Mouse (Mus musculus) CD4-positive, CD25-positive, alpha-beta regulatory T cell, adult 4 months (primary cell): ENCODE data around the gene Brca1. TPM values are rescaled to one million over a fixed set of nuclear protein-coding genes. Genes with fewer than 3 reads are reported as not detected.
"Not testable (repeated sequence)": the region's sequence is repeated elsewhere in the genome, so short reads cannot be mapped to it uniquely, and the experiment has no call there.

Experiments used
- ATAC-seq: one replicate; pipeline ENCODE4 v1.8.0; 2017
- polyA plus RNA-seq, 2 experiments: library from polyadenylated mRNA; unstranded; fragments of 100-300 nt; shearing (Covaris generic); gene quantifications; one replicate each; pipeline ENCODE4 v1.2.1; 2017

The Brca1 gene
- polyA plus RNA-seq, 2 experiments from 2014 or later = 3.5 to 4.1 TPM

DNA sequence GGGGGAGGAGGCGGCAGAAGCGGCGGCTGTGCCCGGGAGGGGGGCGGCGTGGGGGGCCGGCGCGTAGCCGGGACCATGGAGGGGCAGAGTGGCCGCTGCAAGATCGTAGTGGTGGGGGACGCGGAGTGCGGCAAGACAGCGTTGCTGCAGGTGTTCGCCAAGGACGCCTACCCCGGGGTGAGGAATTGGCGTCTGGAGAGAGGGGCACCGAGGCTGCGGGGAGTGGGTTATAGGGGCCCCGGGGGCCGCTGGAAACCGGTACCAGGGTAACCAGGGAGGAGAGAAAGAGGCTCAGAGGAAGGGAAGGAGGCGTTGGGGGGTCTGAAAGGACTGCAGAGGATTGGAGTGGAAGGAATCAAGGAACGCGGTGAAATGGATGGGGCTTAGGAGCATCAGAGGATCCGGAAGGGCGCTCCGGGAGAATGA, 83.5 kb downstream of the Brca1 start:
- ATAC-seq = no peak

GRCm38 (mm10) chr11:101467477-101468262, 84.1 kb downstream of the Brca1 start:
- ATAC-seq = peak; percentile 43

GRCm38 (mm10) chr11:101466552-101466950, 85.2 kb downstream of the Brca1 start:
- ATAC-seq = not testable (repeated sequence)

- ATAC-seq = peak; percentile 43
These were observed 85.7 kb downstream of the Brca1 start, which contains the start of gene Vat1 for GRCm38 (mm10) chr11:101465869-101466551. Gene Vat1 (minus strand): TSS chr11:101466230.

GRCm38 (mm10) chr11:101465101-101465868, 86.5 kb downstream of the Brca1 start:
- ATAC-seq = peak; percentile 48

- peak; percentile 12 for ATAC-seq
These were observed 87.3 kb downstream of the Brca1 start, which contains the start of gene Rnd2 for GRCm38 (mm10) chr11:101464211-101465100. Gene Rnd2 (plus strand): TSS chr11:101464999.

DNA sequence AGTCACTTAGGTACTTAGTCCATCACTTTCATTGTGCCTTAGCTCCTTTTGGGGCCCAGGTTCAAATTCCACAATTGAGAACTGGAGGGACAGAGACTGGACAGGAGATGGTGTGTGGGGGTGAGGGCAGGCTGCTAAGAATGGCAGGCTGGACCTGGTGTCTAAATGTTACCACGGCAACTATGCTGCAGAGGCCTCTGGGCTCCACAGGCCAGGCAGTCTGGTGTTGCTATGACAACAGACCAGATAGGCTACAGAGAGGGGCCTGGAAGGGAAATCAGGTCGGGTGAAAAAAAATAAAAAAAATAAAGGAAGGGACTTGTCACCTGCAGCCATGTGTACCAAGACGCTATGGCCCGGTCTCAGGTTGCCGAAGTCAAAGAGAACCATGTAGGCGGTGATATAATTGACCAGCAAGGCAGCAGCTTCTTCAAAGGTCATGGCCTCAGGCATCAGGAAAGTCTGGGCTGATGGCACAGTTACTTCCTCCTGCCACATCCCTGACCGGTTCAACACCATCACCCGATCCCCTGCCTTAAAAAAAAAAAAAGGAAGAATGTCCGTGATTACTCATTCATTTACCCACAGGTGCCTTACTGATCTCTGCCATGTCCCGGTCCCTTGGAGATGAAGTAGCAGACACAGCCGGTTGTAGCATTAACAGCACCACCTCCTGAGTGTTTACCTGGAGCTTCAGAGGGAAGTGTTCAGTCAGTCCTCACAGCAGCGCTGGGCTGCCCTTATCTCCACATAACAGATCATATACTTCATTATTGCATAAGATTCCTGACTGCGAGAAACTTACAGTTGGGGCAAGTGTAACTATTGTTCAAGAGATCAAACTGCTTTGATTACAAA, 88.9 kb downstream of the Brca1 start:
- ATAC-seq = no peak

DNA sequence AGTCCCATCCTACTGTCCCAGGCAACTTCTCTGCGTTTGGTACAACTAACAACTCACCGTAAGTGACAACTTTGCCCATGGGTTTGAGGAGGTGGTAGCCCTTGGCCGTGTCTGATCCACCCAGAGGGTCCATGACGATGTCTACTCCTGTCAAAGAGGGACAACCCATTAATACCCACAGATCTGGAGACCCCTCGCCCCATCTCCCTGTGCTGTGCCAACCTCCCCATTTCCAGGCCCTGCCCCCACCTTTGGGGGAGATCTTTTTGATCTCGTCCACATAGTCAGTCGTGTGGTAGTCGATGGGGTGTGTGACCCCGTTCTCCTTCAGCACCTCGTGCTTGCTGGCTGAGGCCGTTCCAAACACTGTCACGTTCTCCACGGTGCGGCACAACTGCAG, 89.6 kb downstream of the Brca1 start:
- ATAC-seq = no peak

DNA sequence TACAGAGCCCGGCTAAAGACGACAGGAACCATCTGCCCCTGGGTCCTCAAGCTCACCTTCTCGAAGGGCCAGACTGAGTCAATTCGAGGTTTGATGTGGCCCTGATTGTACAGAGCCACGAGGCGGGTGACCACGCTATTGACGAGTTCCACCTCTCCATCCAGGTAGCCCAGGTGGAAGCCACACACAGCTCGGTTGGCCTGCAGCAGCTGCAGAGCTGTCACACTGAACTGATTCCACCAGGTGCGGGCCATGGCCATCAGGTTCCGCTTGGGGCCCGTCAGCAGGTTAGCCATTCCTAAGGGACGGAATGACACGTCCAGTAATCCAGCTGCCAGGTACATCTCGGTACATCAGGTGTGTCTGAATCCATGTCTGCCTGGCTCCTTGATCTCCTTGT, 91.4 kb downstream of the Brca1 start:
- ATAC-seq = no peak

GRCm38 (mm10) chr11:101459716-101460115, 92.0 kb downstream of the Brca1 start:
- ATAC-seq = no peak

GRCm38 (mm10) chr11:101458217-101458616, 93.5 kb downstream of the Brca1 start:
- no peak for ATAC-seq

DNA sequence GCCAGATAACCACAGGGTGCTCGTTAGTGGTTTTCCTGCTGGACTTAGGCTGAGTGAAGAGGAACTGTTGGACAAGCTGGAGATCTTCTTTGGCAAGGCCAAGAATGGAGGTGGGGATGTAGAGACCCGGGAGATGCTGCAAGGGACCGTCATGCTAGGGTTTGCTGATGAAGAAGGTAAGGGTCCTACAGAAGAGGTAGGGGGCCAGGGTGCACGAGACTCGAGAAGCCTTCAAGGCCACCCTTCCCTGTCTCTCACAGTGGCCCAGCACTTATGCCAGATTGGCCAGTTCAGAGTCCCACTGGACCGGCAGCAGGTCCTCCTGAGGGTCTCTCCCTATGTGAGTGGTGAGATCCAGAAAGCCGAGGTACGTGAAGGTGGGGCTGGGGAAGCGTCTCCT, 94.1 kb downstream of the Brca1 start:
- ATAC-seq = no peak

- ATAC-seq = no peak
These were observed 96.1 kb downstream of the Brca1 start for GRCm38 (mm10) chr11:101455627-101456026.

- ATAC-seq = no peak
These were observed 97.1 kb downstream of the Brca1 start for GRCm38 (mm10) chr11:101454702-101455101.

GRCm38 (mm10) chr11:101452093-101452774, 99.5 kb downstream of the Brca1 start:
- ATAC-seq = no peak

DNA sequence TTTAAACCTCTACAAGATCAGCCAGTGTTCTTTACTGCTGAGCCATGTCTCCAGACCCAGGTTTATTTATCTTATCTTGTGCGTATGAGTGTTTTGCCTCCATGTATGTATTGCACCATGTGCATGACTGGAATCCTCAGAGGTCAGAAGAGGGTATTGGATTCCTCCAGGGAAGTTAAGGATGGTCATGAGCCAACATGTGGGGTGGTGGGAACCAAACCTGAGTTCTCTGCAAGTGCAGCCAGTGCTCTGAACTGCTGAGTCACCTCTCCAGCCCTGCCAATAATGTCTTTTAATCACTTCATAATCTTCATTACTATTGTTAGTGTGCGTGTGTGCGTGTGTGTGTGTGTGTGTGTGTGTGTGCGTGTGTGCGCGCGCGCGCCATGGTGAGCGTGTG, 100.2 kb downstream of the Brca1 start:
- no peak for ATAC-seq

GRCm38 (mm10) chr11:101450394-101450793, 101.4 kb downstream of the Brca1 start:
- ATAC-seq = no peak

DNA sequence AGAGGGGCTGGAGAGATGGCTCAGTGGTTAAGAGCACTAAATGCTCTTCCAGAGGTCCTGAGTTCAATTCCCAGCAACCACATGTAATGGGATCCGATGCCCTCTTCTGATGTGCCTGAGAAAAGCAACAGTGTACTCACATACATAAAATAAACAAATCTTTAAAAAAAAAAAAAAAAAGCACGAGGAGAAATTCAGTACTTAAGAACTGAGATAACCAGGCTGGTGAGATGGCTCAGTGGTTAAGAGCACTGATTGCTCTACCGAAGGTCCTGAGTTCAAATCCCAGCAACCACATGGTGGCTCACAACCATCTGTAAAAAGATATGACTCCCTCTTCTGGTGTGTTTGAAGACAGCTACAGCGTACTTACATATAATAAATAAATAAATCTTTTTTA, 102.2 kb downstream of the Brca1 start:
- not testable (repeated sequence) for ATAC-seq

- ATAC-seq = peak; percentile 19
These were observed 102.9 kb downstream of the Brca1 start for GRCm38 (mm10) chr11:101448899-101449298.

GRCm38 (mm10) chr11:101448274-101448746, 103.4 kb downstream of the Brca1 start, which contains the start of gene Ifi35:
Gene Ifi35 (plus strand): TSS chr11:101448407.
- peak; percentile 96 for ATAC-seq
